Mouse (Mus musculus) brain, embryonic 14.5 days (tissue): ENCODE measurements around the gene Psenen.
A peak's percentile ranks its signal among the peaks of the same experiment; 100 is the strongest.

Experiments
- CTCF ChIP-seq: fragments of 200-500 bp; IDR thresholded peaks from 2 replicates; pipeline ENCODE4 v1.5.1; 2012; ENCODE audit warnings: inconsistent platforms, mild to moderate bottlenecking, moderate library complexity, borderline replicate concordance; ENCODE audit not compliant: insufficient read depth, insufficient read length; ENCODE audit errors: extremely low read depth
- POLR2A ChIP-seq: fragments of 200-500 bp; IDR thresholded peaks from 2 replicates; pipeline ENCODE4 v1.6.1; 2012; ENCODE audit warnings: mild to moderate bottlenecking, inconsistent platforms, borderline replicate concordance; ENCODE audit not compliant: poor library complexity, insufficient read depth, insufficient read length, severe bottlenecking; ENCODE audit errors: extremely low read depth

GRCm38 (mm10) chr7:30607706-30608309, 44.4 kb upstream of the Psenen start:
- TF ChIP-seq CTCF: peak; percentile 66
- TF ChIP-seq POLR2A: no peak
